Mouse (Mus musculus): ENCODE data around the gene Daam1. TPM values are rescaled to one million over a fixed set of nuclear protein-coding genes. Genes with fewer than 3 reads are reported as not detected.

The Daam1 gene
- polyA plus RNA-seq, 1 experiment from 2014 or later, result 4.5 TPM

GRCm38 (mm10) chr12:71998653-71999052 lies 167.8 kb downstream of the Daam1 start:
- 58% methylated on average over 4 of the region's 4 CpGs for WGBS (ENCODE audit: insufficient replicate concordance)
- H3K9me3 ChIP-seq (ENCODE audit: low read length), result no peaks in the 10 kb centered on the region
- H3K27ac ChIP-seq (ENCODE audit: low read depth), result peak overlapping the region; percentile 75
- H3K27me3 ChIP-seq (ENCODE audit: insufficient read depth, low read length), result no peaks in the 10 kb centered on the region
- no peak overlapping the region for H3K4me2 ChIP-seq (ENCODE audit: low read depth, low read length)
- no peak overlapping the region for H3K4me3 ChIP-seq (ENCODE audit: low read depth, low read length)
- 0 out of 2 replicates have a peak, but pooled peaks cover 3% of the 10 kb centered on the region for H3K36me3 ChIP-seq (replicated peaks; ENCODE audit: insufficient read depth, low read length)
- peak; percentile 84 for ATAC-seq
- DNase-seq, result peak; percentile 58
- TF ChIP-seq EP300 (IDR thresholded peaks at IDR 0.05; ENCODE audit: low read depth), result 0 out of 2 replicates have a peak, but pooled peaks have one; percentile 14
- no peak for TF ChIP-seq CTCF (IDR thresholded peaks at IDR 0.05; ENCODE audit: low read depth)
- H3K9ac ChIP-seq (replicated peaks), result no peak overlapping the region
- peaks cover 10% of the 10 kb centered on the region; the same call in 1 of the 2 replicates for H3K4me1 ChIP-seq (ENCODE audit: insufficient read depth)

- ATAC-seq, result no peak
- H3K4me3 ChIP-seq (ENCODE audit: low read depth, low read length), result no peak overlapping the region
- no peaks in the 10 kb centered on the region for H3K9me3 ChIP-seq (ENCODE audit: low read length)
- WGBS (ENCODE audit: insufficient replicate concordance), result 91% methylated on average over 2 of the region's 2 CpGs
- DNase-seq, result no peak
- H3K27me3 ChIP-seq (ENCODE audit: insufficient read depth, low read length), result no peaks in the 10 kb centered on the region
- H3K4me2 ChIP-seq (ENCODE audit: low read depth, low read length), result no peak overlapping the region
- peaks cover 7% of the 10 kb centered on the region; the same call in 1 of the 2 replicates for H3K4me1 ChIP-seq (ENCODE audit: insufficient read depth)
- no peak overlapping the region for H3K27ac ChIP-seq (ENCODE audit: low read depth)
- TF ChIP-seq CTCF (IDR thresholded peaks at IDR 0.05; ENCODE audit: low read depth), result no peak
- no peak for TF ChIP-seq EP300 (IDR thresholded peaks at IDR 0.05; ENCODE audit: low read depth)
- 0 out of 2 replicates have a peak, but pooled peaks cover under 1% of the 10 kb centered on the region for H3K36me3 ChIP-seq (replicated peaks; ENCODE audit: insufficient read depth, low read length)
- no peak overlapping the region for H3K9ac ChIP-seq (replicated peaks)
Observed at GRCm38 (mm10) chr12:71999671-72000070, 168.8 kb downstream of the Daam1 start.

GRCm38 (mm10) chr12:72001811-72002210 lies 170.9 kb downstream of the Daam1 start:
- ATAC-seq, result no peak
- no peak overlapping the region for H3K4me2 ChIP-seq (ENCODE audit: low read depth, low read length)
- H3K9ac ChIP-seq (replicated peaks), result no peak overlapping the region
- no peaks in the 10 kb centered on the region for H3K9me3 ChIP-seq (ENCODE audit: low read length)
- H3K27ac ChIP-seq (ENCODE audit: low read depth), result no peak overlapping the region
- H3K4me1 ChIP-seq (ENCODE audit: insufficient read depth), result peaks cover 7% of the 10 kb centered on the region; the same call in 1 of the 2 replicates
- no peak overlapping the region for H3K4me3 ChIP-seq (ENCODE audit: low read depth, low read length)
- no peaks in the 10 kb centered on the region for H3K27me3 ChIP-seq (ENCODE audit: insufficient read depth, low read length)
- 78% methylated on average over 1 of the region's 1 CpGs for WGBS (ENCODE audit: insufficient replicate concordance)
- no peak for DNase-seq
- TF ChIP-seq EP300 (IDR thresholded peaks at IDR 0.05; ENCODE audit: low read depth), result no peak
- no peak for TF ChIP-seq CTCF (IDR thresholded peaks at IDR 0.05; ENCODE audit: low read depth)
- no peaks in the 10 kb centered on the region for H3K36me3 ChIP-seq (replicated peaks; ENCODE audit: insufficient read depth, low read length)

GRCm38 (mm10) chr12:72005307-72005706 lies 174.4 kb downstream of the Daam1 start:
- Histone ChIP-seq H3K4me2 (ENCODE audit: low read depth, low read length) (no peak overlapping the region), H3K27ac (ENCODE audit: low read depth) (no peak overlapping the region), H3K9me3 (ENCODE audit: low read length) (no peaks in the 10 kb centered on the region), H3K36me3 (replicated peaks; ENCODE audit: insufficient read depth, low read length) (no peaks in the 10 kb centered on the region), H3K27me3 (ENCODE audit: insufficient read depth, low read length) (no peaks in the 10 kb centered on the region), H3K4me1 (ENCODE audit: insufficient read depth) (no peaks in the 10 kb centered on the region), H3K4me3 (ENCODE audit: low read depth, low read length) (no peak overlapping the region), H3K9ac (replicated peaks) (no peak overlapping the region)
- ATAC-seq (no peak), DNase-seq (no peak)
- WGBS (ENCODE audit: insufficient replicate concordance), result 68% methylated on average over 3 of the region's 3 CpGs
- TF ChIP-seq EP300 (IDR thresholded peaks at IDR 0.05; ENCODE audit: low read depth) (no peak), CTCF (IDR thresholded peaks at IDR 0.05; ENCODE audit: low read depth) (no peak)

GRCm38 (mm10) chr12:72007656-72008055 lies 176.8 kb downstream of the Daam1 start:
- ATAC-seq (no peak), DNase-seq (no peak)
- Histone ChIP-seq H3K4me1 (ENCODE audit: insufficient read depth) (no peaks in the 10 kb centered on the region), H3K4me2 (ENCODE audit: low read depth, low read length) (no peak overlapping the region), H3K36me3 (replicated peaks; ENCODE audit: insufficient read depth, low read length) (no peaks in the 10 kb centered on the region), H3K27me3 (ENCODE audit: insufficient read depth, low read length) (no peaks in the 10 kb centered on the region), H3K27ac (ENCODE audit: low read depth) (no peak overlapping the region), H3K9ac (replicated peaks) (no peak overlapping the region), H3K4me3 (ENCODE audit: low read depth, low read length) (no peak overlapping the region), H3K9me3 (ENCODE audit: low read length) (no peaks in the 10 kb centered on the region)
- WGBS (ENCODE audit: insufficient replicate concordance), result 70% methylated on average over 3 of the region's 3 CpGs
- TF ChIP-seq CTCF (IDR thresholded peaks at IDR 0.05; ENCODE audit: low read depth) (no peak), EP300 (IDR thresholded peaks at IDR 0.05; ENCODE audit: low read depth) (no peak)

- Histone ChIP-seq H3K36me3 (replicated peaks; ENCODE audit: insufficient read depth, low read length) (no peaks in the 10 kb centered on the region), H3K27ac (ENCODE audit: low read depth) (no peak overlapping the region), H3K4me1 (ENCODE audit: insufficient read depth) (no peaks in the 10 kb centered on the region), H3K9ac (replicated peaks) (no peak overlapping the region), H3K4me2 (ENCODE audit: low read depth, low read length) (no peak overlapping the region), H3K9me3 (ENCODE audit: low read length) (no peaks in the 10 kb centered on the region), H3K4me3 (ENCODE audit: low read depth, low read length) (no peak overlapping the region), H3K27me3 (ENCODE audit: insufficient read depth, low read length) (no peaks in the 10 kb centered on the region)
- 82% methylated on average over 13 of the region's 13 CpGs for WGBS (ENCODE audit: insufficient replicate concordance)
- ATAC-seq (no peak; the same call in 1 of the 2 replicates), DNase-seq (no peak)
- TF ChIP-seq EP300 (IDR thresholded peaks at IDR 0.05; ENCODE audit: low read depth) (no peak), CTCF (IDR thresholded peaks at IDR 0.05; ENCODE audit: low read depth) (no peak)
Observed at GRCm38 (mm10) chr12:72009051-72009902, 178.4 kb downstream of the Daam1 start.

All from liver, postnatal 0 days (tissue).